Mouse (Mus musculus): ENCODE measurements around the gene Kin. TPM values are rescaled to one million over a fixed set of nuclear protein-coding genes. Genes with fewer than 3 reads are reported as not detected.

Kin gene
- polyA plus RNA-seq, 1 experiment from 2014 or later, result 34.2 TPM

GRCm38 (mm10) chr2:10071751-10072150, 8.6 kb upstream of the Kin start:
- H3K4me1 ChIP-seq (replicated peaks; ENCODE audit: control insufficient read depth, insufficient read depth, low read length), result no peaks in the 10 kb centered on the region
- H3K36me3 ChIP-seq (ENCODE audit: control insufficient read depth, insufficient read depth), result peaks cover 6% of the 10 kb centered on the region; the same call in 1 of the 2 replicates
- H3K9ac ChIP-seq (replicated peaks; ENCODE audit: low read depth, low read length), result no peak overlapping the region
- H3K9me3 ChIP-seq (ENCODE audit: control insufficient read depth, low read length), result no peaks in the 10 kb centered on the region
- H3K27ac ChIP-seq (ENCODE audit: low read length), result no peak overlapping the region
- no peak for ATAC-seq
- H3K27me3 ChIP-seq (replicated peaks; ENCODE audit: control insufficient read depth, insufficient read depth, low read length), result no peaks in the 10 kb centered on the region
- no peak overlapping the region for H3K4me2 ChIP-seq (ENCODE audit: low read length)
- no peak overlapping the region for H3K4me3 ChIP-seq (replicated peaks; ENCODE audit: low read length)
- WGBS, result 91% methylated on average over 7 of the region's 7 CpGs

- WGBS, result 85% methylated on average over 7 of the region's 7 CpGs
- H3K36me3 ChIP-seq (ENCODE audit: control insufficient read depth, insufficient read depth), result no peaks in the 10 kb centered on the region
- peaks cover 20% of the 10 kb centered on the region for H3K4me1 ChIP-seq (replicated peaks; ENCODE audit: control insufficient read depth, insufficient read depth, low read length)
- H3K9ac ChIP-seq (replicated peaks; ENCODE audit: low read depth, low read length), result no peak overlapping the region
- H3K9me3 ChIP-seq (ENCODE audit: control insufficient read depth, low read length), result no peaks in the 10 kb centered on the region
- H3K27me3 ChIP-seq (replicated peaks; ENCODE audit: control insufficient read depth, insufficient read depth, low read length), result no peaks in the 10 kb centered on the region
- H3K4me2 ChIP-seq (ENCODE audit: low read length), result no peak overlapping the region
- no peak overlapping the region for H3K27ac ChIP-seq (ENCODE audit: low read length)
- H3K4me3 ChIP-seq (replicated peaks; ENCODE audit: low read length), result no peak overlapping the region
- ATAC-seq, result no peak
Measured at GRCm38 (mm10) chr2:10074470-10074869, 5.9 kb upstream of the Kin start.

GRCm38 (mm10) chr2:10076675-10077074, 3.7 kb upstream of the Kin start:
- H3K4me3 ChIP-seq (replicated peaks; ENCODE audit: low read length), result no peak overlapping the region
- no peaks in the 10 kb centered on the region for H3K27me3 ChIP-seq (replicated peaks; ENCODE audit: control insufficient read depth, insufficient read depth, low read length)
- 92% methylated on average over 8 of the region's 8 CpGs for WGBS
- no peaks in the 10 kb centered on the region for H3K36me3 ChIP-seq (ENCODE audit: control insufficient read depth, insufficient read depth)
- H3K9ac ChIP-seq (replicated peaks; ENCODE audit: low read depth, low read length), result no peak overlapping the region
- no peaks in the 10 kb centered on the region for H3K9me3 ChIP-seq (ENCODE audit: control insufficient read depth, low read length)
- H3K4me1 ChIP-seq (replicated peaks; ENCODE audit: control insufficient read depth, insufficient read depth, low read length), result peaks cover 26% of the 10 kb centered on the region
- no peak overlapping the region for H3K27ac ChIP-seq (ENCODE audit: low read length)
- ATAC-seq, result no peak
- H3K4me2 ChIP-seq (ENCODE audit: low read length), result no peak overlapping the region

- H3K4me1 ChIP-seq (replicated peaks; ENCODE audit: control insufficient read depth, insufficient read depth, low read length), result peaks cover 32% of the 10 kb centered on the region
- peak overlapping the region; percentile 73 for H3K4me2 ChIP-seq (ENCODE audit: low read length)
- no peak; the same call in 1 of the 2 replicates for ATAC-seq
- H3K9me3 ChIP-seq (ENCODE audit: control insufficient read depth, low read length), result no peaks in the 10 kb centered on the region
- no peaks in the 10 kb centered on the region for H3K27me3 ChIP-seq (replicated peaks; ENCODE audit: control insufficient read depth, insufficient read depth, low read length)
- H3K27ac ChIP-seq (ENCODE audit: low read length), result peak overlapping the region; percentile 94
- H3K4me3 ChIP-seq (replicated peaks; ENCODE audit: low read length), result peak overlapping the region; percentile 98
- H3K36me3 ChIP-seq (ENCODE audit: control insufficient read depth, insufficient read depth), result 0 out of 2 replicates have a peak, but pooled peaks cover 2% of the 10 kb centered on the region
- peak overlapping the region; percentile 100 for H3K9ac ChIP-seq (replicated peaks; ENCODE audit: low read depth, low read length)
- under 1% methylated on average over 28 of the region's 28 CpGs for WGBS
Measured at GRCm38 (mm10) chr2:10079745-10080309, 566 bp upstream of the Kin start.

- WGBS, result 91% methylated on average over 5 of the region's 5 CpGs
- Histone ChIP-seq H3K27ac (ENCODE audit: low read length) (no peak overlapping the region), H3K36me3 (ENCODE audit: control insufficient read depth, insufficient read depth) (0 out of 2 replicates have a peak, but pooled peaks cover 5% of the 10 kb centered on the region), H3K4me2 (ENCODE audit: low read length) (peak overlapping the region; percentile 80), H3K9ac (replicated peaks; ENCODE audit: low read depth, low read length) (no peak overlapping the region; the same call in 1 of the 2 replicates), H3K9me3 (ENCODE audit: control insufficient read depth, low read length) (no peaks in the 10 kb centered on the region), H3K27me3 (replicated peaks; ENCODE audit: control insufficient read depth, insufficient read depth, low read length) (no peaks in the 10 kb centered on the region), H3K4me3 (replicated peaks; ENCODE audit: low read length) (peak overlapping the region; percentile 98), H3K4me1 (replicated peaks; ENCODE audit: control insufficient read depth, insufficient read depth, low read length) (peaks cover 32% of the 10 kb centered on the region)
- no peak for ATAC-seq
Measured at GRCm38 (mm10) chr2:10081453-10082080, 1.2 kb downstream of the Kin start.

GRCm38 (mm10) chr2:10082737-10083136, 2.3 kb downstream of the Kin start:
- Histone ChIP-seq H3K4me2 (ENCODE audit: low read length) (no peak overlapping the region), H3K9me3 (ENCODE audit: control insufficient read depth, low read length) (no peaks in the 10 kb centered on the region), H3K4me1 (replicated peaks; ENCODE audit: control insufficient read depth, insufficient read depth, low read length) (peaks cover 28% of the 10 kb centered on the region), H3K9ac (replicated peaks; ENCODE audit: low read depth, low read length) (no peak overlapping the region), H3K4me3 (replicated peaks; ENCODE audit: low read length) (no peak overlapping the region), H3K27me3 (replicated peaks; ENCODE audit: control insufficient read depth, insufficient read depth, low read length) (no peaks in the 10 kb centered on the region), H3K27ac (ENCODE audit: low read length) (no peak overlapping the region), H3K36me3 (ENCODE audit: control insufficient read depth, insufficient read depth) (peaks cover 7% of the 10 kb centered on the region; the same call in 1 of the 2 replicates)
- 96% methylated on average over 1 of the region's 1 CpGs for WGBS
- no peak for ATAC-seq

- Histone ChIP-seq H3K4me1 (replicated peaks; ENCODE audit: control insufficient read depth, insufficient read depth, low read length) (peaks cover 3% of the 10 kb centered on the region; the same call in 1 of the 2 replicates), H3K4me3 (replicated peaks; ENCODE audit: low read length) (no peak overlapping the region), H3K9ac (replicated peaks; ENCODE audit: low read depth, low read length) (no peak overlapping the region), H3K4me2 (ENCODE audit: low read length) (no peak overlapping the region), H3K27ac (ENCODE audit: low read length) (no peak overlapping the region), H3K9me3 (ENCODE audit: control insufficient read depth, low read length) (no peaks in the 10 kb centered on the region), H3K36me3 (ENCODE audit: control insufficient read depth, insufficient read depth) (peaks cover 21% of the 10 kb centered on the region), H3K27me3 (replicated peaks; ENCODE audit: control insufficient read depth, insufficient read depth, low read length) (no peaks in the 10 kb centered on the region)
- ATAC-seq, result no peak
- 85% methylated on average over 8 of the region's 8 CpGs for WGBS
Measured at GRCm38 (mm10) chr2:10087256-10087850, 7.0 kb downstream of the Kin start.

GRCm38 (mm10) chr2:10094327-10095100, 14.1 kb downstream of the Kin start:
- no peak for ATAC-seq
- H3K27me3 ChIP-seq (replicated peaks; ENCODE audit: control insufficient read depth, insufficient read depth, low read length), result no peaks in the 10 kb centered on the region

GRCm38 (mm10) chr2:10098598-10099215, 18.3 kb downstream of the Kin start:
- no peaks in the 10 kb centered on the region for H3K9me3 ChIP-seq (ENCODE audit: control insufficient read depth, low read length)
- no peak overlapping the region for H3K4me2 ChIP-seq (ENCODE audit: low read length)
- H3K4me3 ChIP-seq (replicated peaks; ENCODE audit: low read length), result no peak overlapping the region
- H3K4me1 ChIP-seq (replicated peaks; ENCODE audit: control insufficient read depth, insufficient read depth, low read length), result no peaks in the 10 kb centered on the region
- no peak overlapping the region for H3K9ac ChIP-seq (replicated peaks; ENCODE audit: low read depth, low read length)
- WGBS, result 34% methylated on average over 9 of the region's 9 CpGs
- H3K36me3 ChIP-seq (ENCODE audit: control insufficient read depth, insufficient read depth), result no peaks in the 10 kb centered on the region
- no peak overlapping the region for H3K27ac ChIP-seq (ENCODE audit: low read length)
- H3K27me3 ChIP-seq (replicated peaks; ENCODE audit: control insufficient read depth, insufficient read depth, low read length), result no peaks in the 10 kb centered on the region
- peak; percentile 22 for ATAC-seq

More at GRCm38 (mm10) chr2:10094327-10095100, 14.1 kb downstream of the Kin start:
- Histone ChIP-seq H3K9ac (replicated peaks; ENCODE audit: low read depth, low read length) (no peak overlapping the region), H3K4me2 (ENCODE audit: low read length) (no peak overlapping the region), H3K27ac (ENCODE audit: low read length) (no peak overlapping the region), H3K9me3 (ENCODE audit: control insufficient read depth, low read length) (no peaks in the 10 kb centered on the region), H3K4me1 (replicated peaks; ENCODE audit: control insufficient read depth, insufficient read depth, low read length) (no peaks in the 10 kb centered on the region), H3K4me3 (replicated peaks; ENCODE audit: low read length) (no peak overlapping the region), H3K36me3 (ENCODE audit: control insufficient read depth, insufficient read depth) (peaks cover 18% of the 10 kb centered on the region)
- 91% methylated on average over 14 of the region's 14 CpGs for WGBS

Measured in forebrain, embryonic 16.5 days (tissue).